ENCODE assay signal across 8 mouse cellular contexts in genomic region chr2:31294985-31295384, GRCm38 (mm10). TPM values are rescaled to one million over a fixed set of nuclear protein-coding genes. Genes with fewer than 3 reads are reported as not detected.
DNase-seq lines count a peak whose midpoint lies in the region; ATAC-seq lines count a peak whose summit lies in the region.

No protein-coding gene starts in this region.

- no peaks in the 10 kb centered on the region for H3K27me3 ChIP-seq in forebrain, embryonic 11.5 days (ENCODE audit: control insufficient read depth, insufficient read depth, low read length)
- H3K27me3 ChIP-seq in forebrain, embryonic 16.5 days (replicated peaks; ENCODE audit: control insufficient read depth, insufficient read depth, low read length) = no peaks in the 10 kb centered on the region
- no peaks in the 10 kb centered on the region for H3K27me3 ChIP-seq in midbrain, embryonic 13.5 days

- no peak overlapping the region for H3K4me3 ChIP-seq in forebrain, embryonic 11.5 days (ENCODE audit: low read depth, low read length)
- H3K4me3 ChIP-seq in forebrain, embryonic 16.5 days (replicated peaks; ENCODE audit: low read length) = no peak overlapping the region
- no peak overlapping the region for H3K4me3 ChIP-seq in midbrain, embryonic 13.5 days (replicated peaks)

- no peak overlapping the region for H3K9ac ChIP-seq in forebrain, embryonic 11.5 days (ENCODE audit: low read length)
- H3K9ac ChIP-seq in forebrain, embryonic 16.5 days (replicated peaks; ENCODE audit: low read depth, low read length) = no peak overlapping the region
- H3K9ac ChIP-seq in midbrain, embryonic 13.5 days (replicated peaks) = no peak overlapping the region

- no peak for ATAC-seq in forebrain, embryonic 11.5 days (replicated peaks; ENCODE audit: low FRiP score)
- no peak for ATAC-seq in forebrain, embryonic 16.5 days
- ATAC-seq in midbrain, embryonic 13.5 days = no peak

- peak; percentile 88 for DNase-seq in forebrain, embryonic 11.5 days (ENCODE audit: low spot score)
- peak; percentile 71 for DNase-seq in R1 (ENCODE audit: low read depth, low spot score)
- DNase-seq in cerebellum, postnatal 25 days = peak; percentile 79 to 87
- peak; percentile 67 for DNase-seq in heart, adult 8-10 months (ENCODE audit: low spot score)
- DNase-seq in left cerebral cortex, adult 18-20 months (ENCODE audit: low spot score in 2 of 2) = peak; percentile 76 to 85
- peak; percentile 72 to 92 for DNase-seq in spleen, postnatal 4 days (ENCODE audit: low spot score in 2 of 2)

- no peaks in the 10 kb centered on the region; the same call in 1 of the 2 replicates for H3K36me3 ChIP-seq in forebrain, embryonic 11.5 days (ENCODE audit: control insufficient read depth, insufficient read depth, low read length)
- H3K36me3 ChIP-seq in forebrain, embryonic 16.5 days (ENCODE audit: control insufficient read depth, insufficient read depth) = peaks cover 5% of the 10 kb centered on the region
- H3K36me3 ChIP-seq in midbrain, embryonic 13.5 days = peaks cover 35% of the 10 kb centered on the region

- no peak overlapping the region for H3K4me2 ChIP-seq in forebrain, embryonic 11.5 days (ENCODE audit: low read depth, low read length, severe bottlenecking)
- no peak overlapping the region for H3K4me2 ChIP-seq in forebrain, embryonic 16.5 days (ENCODE audit: low read length)
- no peak overlapping the region for H3K4me2 ChIP-seq in midbrain, embryonic 13.5 days (replicated peaks)

- WGBS in forebrain, embryonic 11.5 days = 0% methylated on average over 4 of the region's 4 CpGs
- 3% methylated on average over 4 of the region's 4 CpGs for WGBS in forebrain, embryonic 16.5 days
- 0% methylated on average over 4 of the region's 4 CpGs for WGBS in midbrain, embryonic 13.5 days

- no peaks in the 10 kb centered on the region for H3K9me3 ChIP-seq in forebrain, embryonic 11.5 days (ENCODE audit: control insufficient read depth, low read length)
- no peaks in the 10 kb centered on the region for H3K9me3 ChIP-seq in forebrain, embryonic 16.5 days (ENCODE audit: control insufficient read depth, low read length)
- H3K9me3 ChIP-seq in midbrain, embryonic 13.5 days = no peaks in the 10 kb centered on the region

- H3K27ac ChIP-seq in forebrain, embryonic 11.5 days (ENCODE audit: low read depth, low read length) = no peak overlapping the region
- H3K27ac ChIP-seq in forebrain, embryonic 16.5 days (ENCODE audit: low read length) = no peak overlapping the region
- H3K27ac ChIP-seq in midbrain, embryonic 13.5 days = 0 out of 2 replicates have a peak overlapping the region, but pooled peaks have one; percentile 19

- H3K4me1 ChIP-seq in forebrain, embryonic 11.5 days (replicated peaks; ENCODE audit: control insufficient read depth, insufficient read depth, low read length) = peaks cover 2% of the 10 kb centered on the region; the same call in 1 of the 2 replicates
- H3K4me1 ChIP-seq in forebrain, embryonic 16.5 days (replicated peaks; ENCODE audit: control insufficient read depth, insufficient read depth, low read length) = peaks cover 7% of the 10 kb centered on the region
- H3K4me1 ChIP-seq in midbrain, embryonic 13.5 days (replicated peaks) = peaks cover 10% of the 10 kb centered on the region

RNA-seq across cellular contexts. Expression of gene Hmcn2, which starts 19.2 kb away (rescaled TPM):
- polyA plus RNA-seq in forebrain, embryonic 11.5 days (2014; fragmentation: Nextera tagmentation; extraction: Ambion mirVana) = 0.09 TPM in 1 of 2 replicates, not detected in the other
- 0.11 and 0.22 TPM in 2 replicates for polyA plus RNA-seq in forebrain, embryonic 16.5 days (2015; fragmentation: Nextera tagmentation; extraction: Ambion mirVana)
- total RNA-seq in heart, adult 8-10 months (2022) = 1 to 10 TPM; 4.4 to 9.4 (median 7.9) TPM
- under 1 TPM; 0.30 to 0.73 TPM for total RNA-seq in left cerebral cortex, adult 18-20 months (2021)
- polyA plus RNA-seq in midbrain, embryonic 13.5 days (2015; fragmentation: Nextera tagmentation; extraction: Ambion mirVana) = 0.05 and 0.15 TPM in 2 replicates

RNA-seq across cellular contexts. Expression of gene Ncs1, which starts 49.4 kb away (rescaled TPM):
- polyA plus RNA-seq in forebrain, embryonic 11.5 days (2014; fragmentation: Nextera tagmentation; extraction: Ambion mirVana) = 65.6 and 69.2 TPM in 2 replicates
- polyA plus RNA-seq in forebrain, embryonic 16.5 days (2015; fragmentation: Nextera tagmentation; extraction: Ambion mirVana) = 112 and 119 TPM in 2 replicates
- 10 to 100 TPM; 10.0 to 16.2 (median 14.1) TPM for total RNA-seq in heart, adult 8-10 months (2022)
- 100 to 1,000 TPM; 236 to 243 TPM for total RNA-seq in left cerebral cortex, adult 18-20 months (2021)
- polyA plus RNA-seq in midbrain, embryonic 13.5 days (2015; fragmentation: Nextera tagmentation; extraction: Ambion mirVana) = 116 and 120 TPM in 2 replicates
